Mouse (Mus musculus) MEL (cell line): Measurements from ENCODE around the gene Slc7a5. TPM values are rescaled to one million over a fixed set of nuclear protein-coding genes. Genes with fewer than 3 reads are reported as not detected.

Source experiments
- DNase-seq: peaks from one replicate; pipeline ENCODE4 v3.0.0; 2011; ENCODE audit warnings: low read depth, low spot score
- H3K27ac ChIP-seq: 2 replicates; pipeline ENCODE4 v1.5.1; 2012; ENCODE audit warnings: low read depth, mild to moderate bottlenecking, control low read depth, low read length, moderate library complexity; ENCODE audit not compliant: control insufficient read depth
- H3K27me3 ChIP-seq, 2 experiments: fragments of 150-350 bp in 1 of 2; sonication (generic) in 1 of 2; 2 replicates each; pipeline ENCODE4 v1.6.1; 2012; ENCODE audit warnings: low read length in 2 of 2, mild to moderate bottlenecking in 2 of 2, improper control_type of control experiment in 1 of 2, moderate library complexity in 1 of 2; ENCODE audit not compliant: insufficient read depth in 2 of 2, control insufficient read depth in 1 of 2
- H3K36me3 ChIP-seq, 2 experiments: 2 replicates each; pipeline ENCODE4 v1.6.1; 2012 to 2014; ENCODE audit warnings: low read length in 2 of 2, improper control_type of control experiment in 1 of 2, inconsistent platforms in 1 of 2, mild to moderate bottlenecking in 1 of 2; ENCODE audit not compliant: insufficient read depth in 2 of 2, control insufficient read depth in 1 of 2
- H3K4me1 ChIP-seq, 2 experiments: fragments of 150-350 bp in 1 of 2; sonication (generic) in 1 of 2; 2 replicates each; pipeline ENCODE4 v1.6.1; 2012; ENCODE audit warnings: low read length in 2 of 2, improper control_type of control experiment in 1 of 2, mild to moderate bottlenecking in 1 of 2; ENCODE audit not compliant: insufficient read depth in 2 of 2, control insufficient read depth in 1 of 2
- H3K4me3 ChIP-seq, 2 experiments: fragments of 150-350 bp in 1 of 2; sonication (generic) in 1 of 2; 2 replicates each; pipeline ENCODE4 v1.5.1; 2012; ENCODE audit warnings: low read depth in 2 of 2, low read length in 2 of 2, mild to moderate bottlenecking in 2 of 2, moderate library complexity in 2 of 2, control low read depth in 1 of 2, improper control_type of control experiment in 1 of 2; ENCODE audit not compliant: control insufficient read depth in 1 of 2, insufficient read depth in 1 of 2
- H3K79me2 ChIP-seq: 2 replicates; pipeline ENCODE4 v1.6.1; 2012; ENCODE audit warnings: mild to moderate bottlenecking, low read length, moderate library complexity; ENCODE audit not compliant: control insufficient read depth, poor library complexity, insufficient read depth
- H3K9ac ChIP-seq: 2 replicates; pipeline ENCODE4 v1.6.1; 2012; ENCODE audit warnings: low read depth, mild to moderate bottlenecking, control low read depth, low read length, moderate library complexity; ENCODE audit not compliant: control insufficient read depth, poor library complexity, severe bottlenecking
- H3K9me3 ChIP-seq: fragments of 150-350 bp; sonication (generic); replicated peaks from 2 replicates; pipeline ENCODE4 v1.6.1; 2012; ENCODE audit warnings: mild to moderate bottlenecking, low read length, improper control_type of control experiment, moderate library complexity; ENCODE audit not compliant: insufficient read depth
- BHLHE40 ChIP-seq: IDR thresholded peaks from 2 replicates; pipeline ENCODE4 v1.6.1; 2012; ENCODE audit warnings: low read depth, mild to moderate bottlenecking, inconsistent platforms, low read length, improper control_type of control experiment, borderline replicate concordance
- CHD1 ChIP-seq: IDR thresholded peaks from 2 replicates; pipeline ENCODE4 v1.6.1; 2012; ENCODE audit warnings: low read depth, mild to moderate bottlenecking, inconsistent platforms, low read length, improper control_type of control experiment
- CHD2 ChIP-seq: IDR thresholded peaks from 2 replicates; pipeline ENCODE4 v1.6.1; 2011; ENCODE audit warnings: low read length, improper control_type of control experiment
- CTCF ChIP-seq, 3 experiments: IDR thresholded peaks in 2 of 3; conservative IDR thresholded peaks in 1 of 3; 2 replicates each; pipeline ENCODE4 v1.5.1; 2011 to 2012; ENCODE audit warnings: low read length in 3 of 3, low read depth in 2 of 3, mild to moderate bottlenecking in 2 of 3, improper control_type of control experiment in 1 of 3, inconsistent platforms in 1 of 3, mixed read lengths in 1 of 3, moderate library complexity in 1 of 3; ENCODE audit not compliant: control insufficient read depth in 1 of 3, insufficient read depth in 1 of 3, poor library complexity in 1 of 3, severe bottlenecking in 1 of 3
- ELF1 ChIP-seq: IDR thresholded peaks from 2 replicates; pipeline ENCODE4 v1.6.1; 2014; ENCODE audit warnings: low read depth, mild to moderate bottlenecking, inconsistent platforms, low read length, improper control_type of control experiment, moderate library complexity
- EP300 ChIP-seq, 2 experiments: IDR thresholded peaks; 2 replicates each; pipeline ENCODE4 v1.6.1; 2011; ENCODE audit warnings: improper control_type of control experiment in 2 of 2, low read length in 2 of 2, low read depth in 1 of 2, mild to moderate bottlenecking in 1 of 2
- ETS1 ChIP-seq: IDR thresholded peaks from 2 replicates; pipeline ENCODE4 v1.6.1; 2012; ENCODE audit warnings: low read depth, mild to moderate bottlenecking, inconsistent platforms, low read length, improper control_type of control experiment, moderate library complexity
- GABPA ChIP-seq: IDR thresholded peaks from 2 replicates; pipeline ENCODE4 v1.6.1; 2012; ENCODE audit warnings: low read depth, mild to moderate bottlenecking, inconsistent platforms, low read length, improper control_type of control experiment, moderate library complexity
- JUND ChIP-seq: IDR thresholded peaks from 2 replicates; pipeline ENCODE4 v1.6.1; 2011; ENCODE audit warnings: low read depth, mild to moderate bottlenecking, improper control_type of control experiment, low read length
- MAFK ChIP-seq: IDR thresholded peaks from 2 replicates; pipeline ENCODE4 v1.6.1; 2011; ENCODE audit warnings: low read depth, mild to moderate bottlenecking, low read length, improper control_type of control experiment, borderline replicate concordance
- MAX ChIP-seq: IDR thresholded peaks from 2 replicates; pipeline ENCODE4 v1.6.1; 2011; ENCODE audit warnings: low read length, improper control_type of control experiment
- MAZ ChIP-seq: IDR thresholded peaks from 2 replicates; pipeline ENCODE4 v1.6.1; 2012; ENCODE audit warnings: low read depth, mild to moderate bottlenecking, inconsistent platforms, low read length, improper control_type of control experiment
- MYB ChIP-seq: IDR thresholded peaks from 2 replicates; pipeline ENCODE4 v1.6.1; 2011; ENCODE audit warnings: mild to moderate bottlenecking, low read depth, low read length, improper control_type of control experiment
- MYC ChIP-seq: IDR thresholded peaks from 2 replicates; pipeline ENCODE4 v1.6.1; 2011; ENCODE audit warnings: low read depth, mild to moderate bottlenecking, low read length, improper control_type of control experiment, moderate library complexity
- NRF1 ChIP-seq: IDR thresholded peaks from 2 replicates; pipeline ENCODE4 v1.6.1; 2014; ENCODE audit warnings: low read depth, mild to moderate bottlenecking, inconsistent platforms, low read length, improper control_type of control experiment, moderate library complexity; ENCODE audit not compliant: poor library complexity, insufficient read depth, severe bottlenecking
- POLR2AphosphoS2 ChIP-seq: IDR thresholded peaks from 2 replicates; pipeline ENCODE4 v1.6.1; 2011; ENCODE audit warnings: low read length, improper control_type of control experiment
- SMC3 ChIP-seq: IDR thresholded peaks from 2 replicates; pipeline ENCODE4 v1.6.1; 2011; ENCODE audit warnings: low read depth, low read length, improper control_type of control experiment
- TAL1 ChIP-seq: IDR thresholded peaks from 2 replicates; pipeline ENCODE4 v1.6.1; 2012; ENCODE audit warnings: mild to moderate bottlenecking, inconsistent platforms, low read length, moderate library complexity, mixed read lengths
- TCF12 ChIP-seq: IDR thresholded peaks from 2 replicates; pipeline ENCODE4 v1.6.1; 2014; ENCODE audit warnings: low read depth, mild to moderate bottlenecking, inconsistent platforms, low read length, improper control_type of control experiment, moderate library complexity
- UBTF ChIP-seq: IDR thresholded peaks from 2 replicates; pipeline ENCODE4 v1.6.1; 2012; ENCODE audit warnings: low read depth, mild to moderate bottlenecking, inconsistent platforms, low read length, improper control_type of control experiment, moderate library complexity, borderline replicate concordance; ENCODE audit not compliant: insufficient read depth
- USF1 ChIP-seq: IDR thresholded peaks from 2 replicates; pipeline ENCODE4 v1.6.1; 2014; ENCODE audit warnings: low read depth, mild to moderate bottlenecking, inconsistent platforms, low read length, improper control_type of control experiment, moderate library complexity
- USF2 ChIP-seq, 2 experiments: IDR thresholded peaks; 2 replicates each; pipeline ENCODE4 v1.6.1; 2011 to 2012; ENCODE audit warnings: improper control_type of control experiment in 2 of 2, low read length in 2 of 2, borderline replicate concordance in 1 of 2, inconsistent platforms in 1 of 2, low read depth in 1 of 2, mild to moderate bottlenecking in 1 of 2; ENCODE audit not compliant: insufficient read depth in 1 of 2
- ZMIZ1 ChIP-seq: IDR thresholded peaks from 2 replicates; pipeline ENCODE4 v1.6.1; 2012; ENCODE audit warnings: low read depth, mild to moderate bottlenecking, inconsistent platforms, low read length, improper control_type of control experiment, moderate library complexity
- polyA plus RNA-seq, 2 experiments: library from polyadenylated mRNA; stranded (reverse) in 1 of 2; unstranded in 1 of 2; fragments of >175 nt in 1 of 2; fragments of >200 nt in 1 of 2; gene quantifications; 2 replicates each; pipeline versions ENCODE4 v1.2.1 to v1.2.4; 2012; ENCODE audit warnings: low replicate concordance in 2 of 2, low read depth in 1 of 2; ENCODE audit not compliant: insufficient read length in 2 of 2, insufficient read depth in 1 of 2, missing spikeins in 1 of 2
- total RNA-seq: library from RNA; depleted of rRNA; stranded (reverse); fragments of 300-350 nt; gene quantifications from 2 replicates; pipeline ENCODE4 v1.2.3, GENCODE M21; 2012

Slc7a5 gene
- total and polyA plus RNA-seq, 3 experiments: 55.0 to 263 (median 108) TPM

DNA sequence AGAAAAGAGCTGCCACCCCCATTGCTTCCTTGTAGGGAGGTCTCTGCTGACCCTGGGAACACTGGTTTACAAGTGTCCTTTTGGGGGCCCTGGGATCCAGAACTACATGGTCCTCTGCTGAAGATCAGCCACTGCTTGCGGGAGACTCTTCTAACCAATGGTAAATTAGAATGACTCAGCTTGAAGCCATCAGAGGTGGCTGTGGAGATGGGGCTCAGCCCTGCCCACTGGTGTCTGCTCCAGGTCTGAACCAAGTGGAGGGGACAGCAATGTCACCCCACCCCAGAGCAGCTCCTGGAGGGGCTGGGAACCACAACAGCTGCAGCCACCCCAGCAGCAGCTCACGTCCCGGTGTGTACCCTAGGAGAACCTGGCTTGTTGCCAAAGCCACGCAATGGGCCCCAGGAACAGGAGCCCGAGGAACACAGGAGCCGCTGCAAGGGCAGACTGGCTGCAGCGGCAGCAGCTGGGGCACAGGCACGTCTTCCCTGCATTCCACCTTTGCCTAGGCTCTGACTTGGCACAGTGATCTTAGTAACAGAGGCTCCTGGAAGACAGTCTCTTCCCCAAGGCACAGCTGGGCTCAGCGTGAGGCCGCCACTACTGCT is 35.6 kb downstream of the Slc7a5 start:
- TF ChIP-seq NRF1 (no peak), CTCF (IDR thresholded peaks at IDR 0.05 in 2 of 3, conservative IDR thresholded peaks at IDR 0.05 in 1 of 3; ENCODE audit: control insufficient read depth in 1 of 3, insufficient read depth in 1 of 3, low read depth in 2 of 3, low read length in 3 of 3, poor library complexity in 1 of 3, severe bottlenecking in 1 of 3) (no peak), CHD2 (no peak), MYB (no peak), MAX (no peak), ELF1 (no peak), BHLHE40 (no peak), TAL1 (no peak), SMC3 (no peak), EP300 (IDR thresholded peaks at IDR 0.05; ENCODE audit: low read depth in 1 of 2, low read length in 2 of 2) (no peak), MYC (no peak), USF2 (IDR thresholded peaks at IDR 0.05; ENCODE audit: borderline replicate concordance in 1 of 2, insufficient read depth in 1 of 2, low read depth in 1 of 2, low read length in 2 of 2) (no peak), ETS1 (no peak), ZMIZ1 (no peak), GABPA (no peak), JUND (no peak), CHD1 (no peak), UBTF (no peak), MAZ (no peak), TCF12 (no peak)
- H3K79me2 ChIP-seq: no peaks in the 10 kb centered on the region
- no peak for DNase-seq
- H3K4me3 ChIP-seq: no peak overlapping the region
- H3K4me1 ChIP-seq: peaks cover 12 to 33% of the 10 kb centered on the region in 2 experiments
- H3K27ac ChIP-seq: no peak overlapping the region
- no peaks in the 10 kb centered on the region for H3K27me3 ChIP-seq
- no peaks in the 10 kb centered on the region for H3K9me3 ChIP-seq
- H3K36me3 ChIP-seq: peaks cover 0 to 20% of the 10 kb centered on the region in 2 experiments; a peak in 2 of 4 replicates
- no peak overlapping the region for H3K9ac ChIP-seq

DNA sequence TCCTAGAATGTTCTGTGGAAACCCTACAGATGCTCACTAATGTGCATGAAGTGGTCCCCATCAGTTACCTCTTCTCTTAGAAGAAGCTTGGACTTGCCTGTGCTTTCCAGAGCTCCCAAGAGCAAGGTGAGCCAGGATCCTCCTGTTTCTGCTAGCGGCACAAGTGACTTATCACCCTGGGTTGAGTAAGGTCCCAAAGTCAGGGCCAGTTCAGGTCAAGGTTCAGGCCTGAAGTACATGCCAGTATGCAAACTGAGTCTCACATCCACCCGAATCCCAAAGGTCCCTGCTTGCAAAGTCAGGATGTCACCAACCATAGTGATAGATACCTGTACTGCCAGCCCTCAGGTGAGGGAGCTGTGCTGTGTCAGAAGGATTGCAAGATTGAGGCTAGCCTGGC is 37.3 kb downstream of the Slc7a5 start:
- H3K27ac ChIP-seq: no peak overlapping the region
- DNase-seq: no peak
- no peaks in the 10 kb centered on the region for H3K79me2 ChIP-seq
- H3K27me3 ChIP-seq: no peaks in the 10 kb centered on the region
- peaks cover 0 to 5% of the 10 kb centered on the region in 2 experiments; a peak in 2 of 4 replicates for H3K36me3 ChIP-seq
- TF ChIP-seq USF1 (no peak), MAFK (no peak), POLR2AphosphoS2 (no peak)
- TF ChIP-seq, all 39 proteins: peak for 0
- Histone ChIP-seq H3K9ac (no peak overlapping the region), H3K4me1 (peaks cover 5 to 17% of the 10 kb centered on the region in 2 experiments), H3K4me3 (no peak overlapping the region), H3K9me3 (no peaks in the 10 kb centered on the region)
